Mouse (Mus musculus): ENCODE measurements around the gene Med1.

GRCm38 (mm10) chr11:98203351-98203911 lies 10.3 kb upstream of the Med1 start:
- TF ChIP-seq CTCF (IDR thresholded peaks at IDR 0.05; ENCODE audit: low read depth), result no peak
- no peak for TF ChIP-seq EP300 (IDR thresholded peaks at IDR 0.05; ENCODE audit: low read depth)

Data from liver, postnatal 0 days (tissue).